Mouse (Mus musculus) intestine, embryonic 14.5 days (tissue): Measurements from ENCODE around the gene Marcks. TPM values are rescaled to one million over a fixed set of nuclear protein-coding genes. Genes with fewer than 3 reads are reported as not detected.
A peak's percentile ranks its signal among the peaks of the same experiment; 100 is the strongest.

Experiments used
- ATAC-seq: fragments of 200-750 bp; cut with Nextera tagmentation; replicated peaks from 2 replicates; pipeline ENCODE4 v1.8.0; 2017; ENCODE audit warnings: low read depth, moderate number of reproducible peaks, moderate TSS enrichment, moderate library complexity; ENCODE audit not compliant: low FRiP score, low TSS enrichment
- DNase-seq: peaks from one replicate; pipeline ENCODE4 v3.0.0-alpha.2; 2018; ENCODE audit warnings: low spot score
- H3K27ac ChIP-seq: fragments of 300-500 bp; sonication (generic); 2 replicates; pipeline ENCODE4 v1.5.1; 2014; ENCODE audit warnings: low read depth, mild to moderate bottlenecking, control low read depth
- H3K27me3 ChIP-seq: fragments of 300-500 bp; sonication (generic); replicated peaks from 2 replicates; pipeline ENCODE4 v1.6.1; 2014; ENCODE audit warnings: low read length, control low read depth; ENCODE audit not compliant: control insufficient read depth, insufficient read depth
- H3K36me3 ChIP-seq: fragments of 300-500 bp; sonication (generic); 2 replicates; pipeline ENCODE4 v1.6.1; 2014; ENCODE audit warnings: low read length, control low read depth; ENCODE audit not compliant: control insufficient read depth, insufficient read depth
- H3K4me1 ChIP-seq: fragments of 300-500 bp; sonication (generic); replicated peaks from 2 replicates; pipeline ENCODE4 v1.6.1; 2014; ENCODE audit warnings: low read length, control low read depth, mixed read lengths; ENCODE audit not compliant: control insufficient read depth, insufficient read depth
- H3K4me2 ChIP-seq: fragments of 300-500 bp; sonication (generic); 2 replicates; pipeline ENCODE4 v1.6.1; 2014; ENCODE audit warnings: low read length
- H3K4me3 ChIP-seq: fragments of 300-500 bp; sonication (generic); 2 replicates; pipeline ENCODE4 v1.5.1; 2014; ENCODE audit warnings: low read depth, low read length, control low read depth, mixed read lengths
- H3K9ac ChIP-seq: fragments of 300-500 bp; sonication (generic); 2 replicates; pipeline ENCODE4 v1.6.1; 2014; ENCODE audit warnings: mild to moderate bottlenecking, low read length
- H3K9me3 ChIP-seq: fragments of 300-500 bp; sonication (generic); 2 replicates; pipeline ENCODE4 v1.6.1; 2016; ENCODE audit warnings: low read length, control low read depth; ENCODE audit not compliant: control insufficient read depth
- WGBS: fragments of 180-500 bp; shearing (Covaris S2); extraction: QIAGEN DNeasy Blood & Tissue Kit; methylation state at CpG from one replicate; pipeline ENCODE4 v1.1.7; 2014; 5-methylcytosine and 5-hydroxymethylcytosine counted together
- polyA plus RNA-seq: library from polyadenylated mRNA; unstranded; fragments of >200 nt; fragmentation: Nextera tagmentation; extraction: Ambion mirVana; gene quantifications from 2 replicates; pipeline ENCODE4 v1.2.1, GENCODE M21; 2014

Gene Marcks
- polyA plus RNA-seq, 1 experiment from 2014 or later: 127 TPM

GRCm38 (mm10) chr10:37157156-37157555 lies 18.4 kb upstream of the Marcks start:
- Histone ChIP-seq H3K36me3 (no peaks in the 10 kb centered on the region), H3K9me3 (0 out of 2 replicates have a peak, but pooled peaks cover 5% of the 10 kb centered on the region), H3K4me3 (no peak overlapping the region), H3K9ac (no peak overlapping the region), H3K4me1 (no peaks in the 10 kb centered on the region), H3K27ac (no peak overlapping the region), H3K4me2 (no peak overlapping the region), H3K27me3 (no peaks in the 10 kb centered on the region)
- WGBS: 84% methylated on average over 5 of the region's 5 CpGs
- ATAC-seq: no peak
- no peak for DNase-seq

DNA sequence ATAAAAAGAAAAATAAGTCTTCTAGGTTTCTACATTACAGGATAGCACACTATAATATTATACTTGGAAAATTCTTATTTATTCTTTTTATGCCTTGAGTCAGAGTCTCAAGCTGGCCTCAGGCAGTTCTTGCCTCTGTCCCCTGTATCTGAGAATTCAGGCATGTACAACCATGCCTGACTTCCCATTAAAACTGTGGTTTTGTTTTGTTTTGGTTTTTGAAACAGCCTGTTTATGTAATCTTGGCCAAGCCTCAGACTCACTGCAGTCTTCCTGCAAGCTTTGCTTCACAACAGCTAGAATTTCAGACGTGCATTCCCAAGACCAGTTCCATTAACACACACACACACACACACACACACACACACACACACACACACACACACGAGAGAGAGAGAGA lies 16.4 kb upstream of the Marcks start:
- 34% methylated on average over 2 of the region's 2 CpGs for WGBS

DNA sequence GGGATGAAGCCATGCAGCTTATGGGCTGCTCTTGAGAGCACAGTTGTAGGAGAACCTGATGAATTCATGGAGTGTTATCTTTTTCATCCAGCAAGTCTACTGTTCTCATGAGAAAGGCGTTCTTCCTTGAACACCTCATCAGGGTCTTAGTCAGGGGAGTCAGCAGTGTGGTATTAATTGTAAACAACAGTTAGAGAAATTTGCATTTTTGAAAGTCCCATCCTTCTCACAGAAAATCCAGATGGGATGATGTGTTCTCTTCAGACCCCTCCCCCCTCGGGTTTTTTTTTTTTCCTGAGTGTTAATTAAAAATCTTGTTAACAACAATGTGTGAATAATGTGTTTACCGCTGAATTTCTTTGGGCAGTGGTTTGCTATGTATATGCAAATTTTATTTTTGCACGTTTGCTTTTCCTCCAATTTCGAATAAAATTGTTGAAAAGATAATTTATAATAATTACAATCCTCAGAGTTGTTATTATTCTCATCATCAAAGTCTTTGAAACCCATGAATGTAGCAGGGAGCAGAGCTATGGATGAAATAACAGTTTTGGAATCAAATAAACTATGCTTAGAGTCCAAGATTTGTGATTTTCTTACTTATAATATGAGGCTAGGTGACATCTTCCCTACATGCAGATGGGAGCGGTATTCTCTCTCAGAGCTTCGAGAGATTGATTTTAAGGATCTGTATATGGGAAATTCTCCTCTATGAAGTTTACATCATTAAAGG lies 13.0 kb upstream of the Marcks start:
- H3K4me2 ChIP-seq: no peak overlapping the region
- no peaks in the 10 kb centered on the region for H3K27me3 ChIP-seq
- 85% methylated on average over 7 of the region's 7 CpGs for WGBS
- ATAC-seq (no peak), DNase-seq (no peak)
- H3K4me3 ChIP-seq: no peak overlapping the region
- no peaks in the 10 kb centered on the region for H3K4me1 ChIP-seq
- H3K27ac ChIP-seq: no peak overlapping the region
- H3K9me3 ChIP-seq: 0 out of 2 replicates have a peak, but pooled peaks cover under 1% of the 10 kb centered on the region
- H3K9ac ChIP-seq: no peak overlapping the region
- H3K36me3 ChIP-seq: no peaks in the 10 kb centered on the region

More for the DNA sequence above, 16.4 kb upstream of the Marcks start:
- Histone ChIP-seq H3K36me3 (no peaks in the 10 kb centered on the region), H3K4me3 (no peak overlapping the region), H3K4me1 (no peaks in the 10 kb centered on the region), H3K27ac (no peak overlapping the region), H3K9ac (no peak overlapping the region), H3K9me3 (0 out of 2 replicates have a peak, but pooled peaks cover 5% of the 10 kb centered on the region), H3K27me3 (no peaks in the 10 kb centered on the region), H3K4me2 (no peak overlapping the region)
- ATAC-seq: no peak
- DNase-seq: no peak

DNA sequence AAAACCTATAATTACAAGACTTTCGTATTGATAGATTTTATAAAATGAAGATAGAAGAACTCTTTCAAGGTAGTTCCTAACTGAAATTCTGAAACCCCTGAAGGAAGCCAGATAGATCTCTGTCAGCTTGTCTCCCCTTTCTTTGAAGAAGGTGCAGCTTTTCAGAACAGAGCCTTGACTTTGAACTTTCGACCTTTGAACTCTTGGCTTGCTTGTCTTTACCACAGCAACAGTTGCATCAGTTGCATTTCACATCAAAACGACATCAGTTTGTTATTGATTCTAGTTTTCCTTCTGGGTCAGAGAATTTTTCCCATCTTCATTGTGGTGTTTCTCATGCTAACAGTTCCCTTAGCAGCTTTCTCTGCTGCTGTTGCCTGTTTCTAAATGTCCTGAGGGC lies 9.3 kb upstream of the Marcks start:
- ATAC-seq (no peak), DNase-seq (no peak)
- Histone ChIP-seq H3K9me3 (no peaks in the 10 kb centered on the region), H3K4me1 (no peaks in the 10 kb centered on the region), H3K9ac (no peak overlapping the region), H3K36me3 (no peaks in the 10 kb centered on the region), H3K27me3 (no peaks in the 10 kb centered on the region), H3K4me3 (no peak overlapping the region), H3K4me2 (no peak overlapping the region), H3K27ac (no peak overlapping the region)
- WGBS: 66% methylated on average over 3 of the region's 3 CpGs

GRCm38 (mm10) chr10:37145456-37145855 lies 6.7 kb upstream of the Marcks start:
- ATAC-seq: no peak
- Histone ChIP-seq H3K36me3 (no peaks in the 10 kb centered on the region), H3K9me3 (no peaks in the 10 kb centered on the region), H3K27ac (no peak overlapping the region), H3K4me3 (no peak overlapping the region), H3K9ac (no peak overlapping the region), H3K4me2 (no peak overlapping the region), H3K27me3 (no peaks in the 10 kb centered on the region), H3K4me1 (peaks cover 3% of the 10 kb centered on the region; the same call in 1 of the 2 replicates)
- 90% methylated on average over 1 of the region's 1 CpGs for WGBS
- no peak for DNase-seq

DNA sequence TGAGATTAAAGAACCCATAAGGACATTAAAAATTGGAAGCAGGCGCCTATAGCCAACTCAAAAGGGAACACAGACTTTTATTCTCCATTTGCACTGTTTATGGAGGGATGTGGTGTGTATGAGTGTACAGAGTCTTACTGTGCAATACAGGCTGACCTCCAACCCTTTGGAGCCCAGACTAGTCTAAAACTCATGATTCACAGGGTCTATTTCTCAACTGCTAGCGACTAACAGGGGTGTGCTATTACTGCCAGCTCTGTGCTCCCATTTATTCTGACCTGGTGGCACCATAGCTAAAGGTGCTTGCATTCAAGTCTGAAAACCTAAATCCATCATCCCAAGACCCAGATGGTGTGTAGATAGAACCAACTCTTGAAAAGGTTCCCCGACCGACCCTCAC lies 2.9 kb upstream of the Marcks start:
- 64% methylated on average over 4 of the region's 4 CpGs for WGBS
- Histone ChIP-seq H3K36me3 (0 out of 2 replicates have a peak, but pooled peaks cover 2% of the 10 kb centered on the region), H3K4me2 (peak overlapping the region; percentile 91), H3K9ac (peak overlapping the region; percentile 100; the same call in 1 of the 2 replicates), H3K27ac (peak overlapping the region; percentile 99), H3K9me3 (no peaks in the 10 kb centered on the region), H3K4me3 (peak overlapping the region; percentile 100), H3K4me1 (peaks cover 3% of the 10 kb centered on the region; the same call in 1 of the 2 replicates), H3K27me3 (no peaks in the 10 kb centered on the region)
- DNase-seq (no peak), ATAC-seq (no peak)

GRCm38 (mm10) chr10:37140736-37141451 lies 2.2 kb upstream of the Marcks start:
- 0 out of 2 replicates have a peak, but pooled peaks cover 6% of the 10 kb centered on the region for H3K36me3 ChIP-seq
- peaks cover 3% of the 10 kb centered on the region; the same call in 1 of the 2 replicates for H3K4me1 ChIP-seq
- peak overlapping the region; percentile 99 for H3K27ac ChIP-seq
- DNase-seq: peak; percentile 94
- peak; percentile 87 for ATAC-seq
- peak overlapping the region; percentile 100 for H3K9ac ChIP-seq
- peak overlapping the region; percentile 100 for H3K4me3 ChIP-seq
- no peaks in the 10 kb centered on the region for H3K27me3 ChIP-seq
- no peaks in the 10 kb centered on the region for H3K9me3 ChIP-seq
- peak overlapping the region; percentile 91 for H3K4me2 ChIP-seq
- WGBS: 1% methylated on average over 44 of the region's 47 CpGs

DNA sequence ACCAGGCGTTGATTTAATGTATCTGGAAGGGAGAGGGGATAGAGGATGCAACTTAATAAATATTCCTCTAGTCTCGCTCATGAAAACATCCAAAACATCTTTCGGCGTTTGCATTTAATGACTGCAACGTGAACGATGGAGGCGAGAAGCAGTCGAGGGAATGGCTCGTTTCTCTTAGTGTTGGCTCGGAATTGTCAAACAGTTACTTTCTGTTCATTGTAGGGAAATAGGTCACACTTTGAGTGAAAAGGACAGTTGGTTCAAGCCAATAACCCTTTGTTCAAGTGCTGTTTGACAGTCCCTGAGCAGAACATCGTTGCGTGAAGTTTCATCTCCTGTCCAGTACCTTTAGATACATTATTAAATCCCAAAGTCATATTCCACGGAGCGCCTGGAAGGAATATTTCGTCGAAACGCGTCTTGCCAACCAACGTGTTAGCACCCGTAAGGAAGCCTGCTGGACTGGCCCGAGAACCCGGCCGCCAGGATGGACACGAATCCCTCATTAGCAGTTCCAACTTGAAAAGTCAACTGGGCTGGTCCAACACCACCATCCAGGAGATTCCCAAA lies 1.5 kb upstream of the Marcks start:
- ATAC-seq (0 out of 2 replicates have a peak, but pooled peaks have one; percentile 0), DNase-seq (no peak)
- Histone ChIP-seq H3K27ac (peak overlapping the region; percentile 99), H3K27me3 (no peaks in the 10 kb centered on the region), H3K9ac (peak overlapping the region; percentile 100), H3K9me3 (no peaks in the 10 kb centered on the region), H3K36me3 (peaks cover 6% of the 10 kb centered on the region; the same call in 1 of the 2 replicates), H3K4me1 (peaks cover 3% of the 10 kb centered on the region; the same call in 1 of the 2 replicates), H3K4me3 (peak overlapping the region; percentile 100), H3K4me2 (peak overlapping the region; percentile 91)
- WGBS: under 1% methylated on average over 24 of the region's 24 CpGs
